Mouse (Mus musculus): ENCODE measurements around the gene Slc30a10. TPM values are rescaled to one million over a fixed set of nuclear protein-coding genes. Genes with fewer than 3 reads are reported as not detected.

Slc30a10 gene
- polyA plus RNA-seq, 1 experiment: not detected

GRCm38 (mm10) chr1:185451495-185451894 lies 3.2 kb upstream of the Slc30a10 start:
- Histone ChIP-seq H3K4me3 (ENCODE audit: insufficient read depth, poor library complexity, severe bottlenecking) (no peak overlapping the region), H3K27me3 (ENCODE audit: control insufficient read depth, insufficient read depth, insufficient read length) (peaks cover 25% of the 10 kb centered on the region), H3K36me3 (ENCODE audit: control insufficient read depth, insufficient read depth) (no peaks in the 10 kb centered on the region), H3K79me2 (ENCODE audit: control insufficient read depth, insufficient read depth) (no peaks in the 10 kb centered on the region), H3K79me3 (ENCODE audit: low read depth) (no peaks in the 10 kb centered on the region), H3ac (ENCODE audit: control insufficient read depth, insufficient read length, low read depth) (no peak overlapping the region)
- no peak for TF ChIP-seq CEBPB (IDR thresholded peaks at IDR 0.05; ENCODE audit: low read depth)
- no peak for TF ChIP-seq MYOD1 (IDR thresholded peaks at IDR 0.05; ENCODE audit: control insufficient read depth, insufficient read length, low read depth)
- TF ChIP-seq MAX (IDR thresholded peaks at IDR 0.05): no peak

GRCm38 (mm10) chr1:185452461-185452860 lies 2.2 kb upstream of the Slc30a10 start:
- Histone ChIP-seq H3K79me2 (ENCODE audit: control insufficient read depth, insufficient read depth) (no peaks in the 10 kb centered on the region), H3ac (ENCODE audit: control insufficient read depth, insufficient read length, low read depth) (no peak overlapping the region), H3K27me3 (ENCODE audit: control insufficient read depth, insufficient read depth, insufficient read length) (peaks cover 24% of the 10 kb centered on the region), H3K4me3 (ENCODE audit: insufficient read depth, poor library complexity, severe bottlenecking) (no peak overlapping the region), H3K79me3 (ENCODE audit: low read depth) (no peaks in the 10 kb centered on the region), H3K36me3 (ENCODE audit: control insufficient read depth, insufficient read depth) (no peaks in the 10 kb centered on the region)
- TF ChIP-seq MYOG (IDR thresholded peaks at IDR 0.05; ENCODE audit: control insufficient read depth, extremely low read depth, insufficient read length): no peak
- no peak for TF ChIP-seq CTCF (IDR thresholded peaks at IDR 0.05; ENCODE audit: control insufficient read depth, insufficient read depth, insufficient read length)
- TF ChIP-seq MYOD1 (IDR thresholded peaks at IDR 0.05; ENCODE audit: control insufficient read depth, insufficient read length, low read depth): no peak
- no peak for TF ChIP-seq CEBPB (IDR thresholded peaks at IDR 0.05; ENCODE audit: low read depth)
- TF ChIP-seq USF1 (IDR thresholded peaks at IDR 0.05; ENCODE audit: low read depth): no peak
- TF ChIP-seq FOSL1 (IDR thresholded peaks at IDR 0.05; ENCODE audit: insufficient read depth, low read length, poor library complexity, severe bottlenecking): no peak
- TF ChIP-seq MAX (IDR thresholded peaks at IDR 0.05): no peak

- H3ac ChIP-seq (ENCODE audit: control insufficient read depth, insufficient read length, low read depth): no peak overlapping the region
- peaks cover 19% of the 10 kb centered on the region for H3K27me3 ChIP-seq (ENCODE audit: control insufficient read depth, insufficient read depth, insufficient read length)
- no peak for TF ChIP-seq MYOG (IDR thresholded peaks at IDR 0.05; ENCODE audit: control insufficient read depth, extremely low read depth, insufficient read length)
- no peak for TF ChIP-seq MAX (IDR thresholded peaks at IDR 0.05)
- TF ChIP-seq CEBPB (IDR thresholded peaks at IDR 0.05; ENCODE audit: low read depth): no peak
- no peak for TF ChIP-seq USF1 (IDR thresholded peaks at IDR 0.05; ENCODE audit: low read depth)
- no peak for TF ChIP-seq CTCF (IDR thresholded peaks at IDR 0.05; ENCODE audit: control insufficient read depth, insufficient read depth, insufficient read length)
- TF ChIP-seq FOSL1 (IDR thresholded peaks at IDR 0.05; ENCODE audit: insufficient read depth, low read length, poor library complexity, severe bottlenecking): no peak
- TF ChIP-seq MYOD1 (IDR thresholded peaks at IDR 0.05; ENCODE audit: control insufficient read depth, insufficient read length, low read depth): no peak
- no peak overlapping the region for H3K4me3 ChIP-seq (ENCODE audit: insufficient read depth, poor library complexity, severe bottlenecking)
- no peaks in the 10 kb centered on the region for H3K79me2 ChIP-seq (ENCODE audit: control insufficient read depth, insufficient read depth)
- H3K79me3 ChIP-seq (ENCODE audit: low read depth): no peaks in the 10 kb centered on the region
- H3K36me3 ChIP-seq (ENCODE audit: control insufficient read depth, insufficient read depth): no peaks in the 10 kb centered on the region
These were observed 504 bp upstream of the Slc30a10 start for GRCm38 (mm10) chr1:185454144-185454543.

- Histone ChIP-seq H3ac (ENCODE audit: control insufficient read depth, insufficient read length, low read depth) (no peak overlapping the region), H3K27me3 (ENCODE audit: control insufficient read depth, insufficient read depth, insufficient read length) (peaks cover 19% of the 10 kb centered on the region), H3K4me3 (ENCODE audit: insufficient read depth, poor library complexity, severe bottlenecking) (no peak overlapping the region), H3K36me3 (ENCODE audit: control insufficient read depth, insufficient read depth) (no peaks in the 10 kb centered on the region), H3K79me2 (ENCODE audit: control insufficient read depth, insufficient read depth) (no peaks in the 10 kb centered on the region), H3K79me3 (ENCODE audit: low read depth) (no peaks in the 10 kb centered on the region)
- TF ChIP-seq USF1 (IDR thresholded peaks at IDR 0.05; ENCODE audit: low read depth) (no peak), CEBPB (IDR thresholded peaks at IDR 0.05; ENCODE audit: low read depth) (no peak), MYOG (IDR thresholded peaks at IDR 0.05; ENCODE audit: control insufficient read depth, extremely low read depth, insufficient read length) (no peak), MAX (IDR thresholded peaks at IDR 0.05) (no peak), CTCF (IDR thresholded peaks at IDR 0.05; ENCODE audit: control insufficient read depth, insufficient read depth, insufficient read length) (no peak)
These were observed 480 bp downstream of the Slc30a10 start for GRCm38 (mm10) chr1:185454955-185455701.

GRCm38 (mm10) chr1:185456327-185456726 lies 1.7 kb downstream of the Slc30a10 start:
- H3K79me2 ChIP-seq (ENCODE audit: control insufficient read depth, insufficient read depth): no peaks in the 10 kb centered on the region
- no peak overlapping the region for H3K4me3 ChIP-seq (ENCODE audit: insufficient read depth, poor library complexity, severe bottlenecking)
- H3K36me3 ChIP-seq (ENCODE audit: control insufficient read depth, insufficient read depth): no peaks in the 10 kb centered on the region
- no peaks in the 10 kb centered on the region for H3K79me3 ChIP-seq (ENCODE audit: low read depth)
- no peak for TF ChIP-seq CTCF (IDR thresholded peaks at IDR 0.05; ENCODE audit: control insufficient read depth, insufficient read depth, insufficient read length)
- no peak for TF ChIP-seq MAX (IDR thresholded peaks at IDR 0.05)
- no peak for TF ChIP-seq MYOG (IDR thresholded peaks at IDR 0.05; ENCODE audit: control insufficient read depth, extremely low read depth, insufficient read length)
- no peak for TF ChIP-seq FOSL1 (IDR thresholded peaks at IDR 0.05; ENCODE audit: insufficient read depth, low read length, poor library complexity, severe bottlenecking)
- no peak for TF ChIP-seq MYOD1 (IDR thresholded peaks at IDR 0.05; ENCODE audit: control insufficient read depth, insufficient read length, low read depth)
- TF ChIP-seq CEBPB (IDR thresholded peaks at IDR 0.05; ENCODE audit: low read depth): no peak
- TF ChIP-seq USF1 (IDR thresholded peaks at IDR 0.05; ENCODE audit: low read depth): no peak
- peaks cover 22% of the 10 kb centered on the region for H3K27me3 ChIP-seq (ENCODE audit: control insufficient read depth, insufficient read depth, insufficient read length)
- H3ac ChIP-seq (ENCODE audit: control insufficient read depth, insufficient read length, low read depth): no peak overlapping the region

DNA sequence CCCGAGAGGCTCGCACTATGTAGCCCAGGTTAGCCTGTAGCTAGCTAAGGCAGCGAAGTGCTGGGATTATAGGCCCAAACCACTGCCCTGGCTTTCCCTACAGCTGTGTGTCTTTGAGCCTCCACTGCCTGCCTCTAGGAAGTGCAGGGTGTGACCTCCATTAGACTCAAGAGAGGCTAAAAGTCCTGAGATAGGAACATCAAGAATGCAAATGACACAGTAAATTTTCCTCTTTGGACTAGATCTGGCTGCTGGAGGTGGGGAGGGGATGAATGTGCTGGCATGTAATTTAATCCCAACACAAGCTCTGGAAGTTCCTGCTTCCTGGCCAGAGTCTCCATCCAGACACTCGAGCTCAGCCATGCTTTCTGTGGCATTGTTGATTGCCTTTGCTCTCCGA lies 5.4 kb downstream of the Slc30a10 start:
- no peak overlapping the region for H3K4me3 ChIP-seq (ENCODE audit: insufficient read depth, poor library complexity, severe bottlenecking)
- H3K79me2 ChIP-seq (ENCODE audit: control insufficient read depth, insufficient read depth): no peaks in the 10 kb centered on the region
- H3ac ChIP-seq (ENCODE audit: control insufficient read depth, insufficient read length, low read depth): no peak overlapping the region
- peaks cover 25% of the 10 kb centered on the region for H3K27me3 ChIP-seq (ENCODE audit: control insufficient read depth, insufficient read depth, insufficient read length)
- no peak for TF ChIP-seq CEBPB (IDR thresholded peaks at IDR 0.05; ENCODE audit: low read depth)
- no peak for TF ChIP-seq MYOD1 (IDR thresholded peaks at IDR 0.05; ENCODE audit: control insufficient read depth, insufficient read length, low read depth)
- TF ChIP-seq MAX (IDR thresholded peaks at IDR 0.05): no peak
- no peak for TF ChIP-seq USF1 (IDR thresholded peaks at IDR 0.05; ENCODE audit: low read depth)
- no peak for TF ChIP-seq MYOG (IDR thresholded peaks at IDR 0.05; ENCODE audit: control insufficient read depth, extremely low read depth, insufficient read length)
- TF ChIP-seq CTCF (IDR thresholded peaks at IDR 0.05; ENCODE audit: control insufficient read depth, insufficient read depth, insufficient read length): no peak
- TF ChIP-seq FOSL1 (IDR thresholded peaks at IDR 0.05; ENCODE audit: insufficient read depth, low read length, poor library complexity, severe bottlenecking): no peak
- H3K36me3 ChIP-seq (ENCODE audit: control insufficient read depth, insufficient read depth): no peaks in the 10 kb centered on the region
- H3K79me3 ChIP-seq (ENCODE audit: low read depth): no peaks in the 10 kb centered on the region

Measured in C2C12 (cell line).